Mouse (Mus musculus): ENCODE data around the gene Coro1a. TPM values are rescaled to one million over a fixed set of nuclear protein-coding genes. Genes with fewer than 3 reads are reported as not detected.

Coro1a gene
- 136 and 144 TPM in 2 replicates for polyA plus RNA-seq (2012; rRNA removed)

GRCm38 (mm10) chr7:126707442-126708174, at the start of gene Coro1a:
Gene Coro1a (minus strand): TSS chr7:126707787.

GRCm38 (mm10) chr7:126695631-126696207, 11.9 kb downstream of the Coro1a start, which contains the start of gene Slx1b:
Gene Slx1b (minus strand): TSS chr7:126695784.

GRCm38 (mm10) chr7:126695210-126695611, 12.4 kb downstream of the Coro1a start, which contains the start of gene Bola2:
Gene Bola2 (plus strand): TSS chr7:126695401.

GRCm38 (mm10) chr7:126676207-126676606, 31.4 kb downstream of the Coro1a start, which contains the start of gene Sult1a1:
Gene Sult1a1 (minus strand): TSS chr7:126676432.

Other genes with a start within 250 kb of the Coro1a start
- gene Atp2a1, start 244.7 kb downstream of the Coro1a start, polyA plus RNA-seq (2012; rRNA removed): 0.10 and 20.6 TPM in 2 replicates
- gene Sh2b1, start 232.4 kb downstream of the Coro1a start, polyA plus RNA-seq (2012; rRNA removed): 72.7 and 73.4 TPM in 2 replicates
- 107 and 112 TPM in 2 replicates for gene Tufm, start 220.4 kb downstream of the Coro1a start, polyA plus RNA-seq (2012; rRNA removed)
- 132 and 161 TPM in 2 replicates for gene Atxn2l, start 204.3 kb downstream of the Coro1a start, polyA plus RNA-seq (2012; rRNA removed)
- 114 and 117 TPM in 2 replicates for gene Eif3c, start 141.4 kb downstream of the Coro1a start, polyA plus RNA-seq (2012; rRNA removed)
- 0.27 and 0.32 TPM in 2 replicates for gene Apobr, start 122.8 kb downstream of the Coro1a start, polyA plus RNA-seq (2012; rRNA removed)
- gene Cln3, start 122.0 kb downstream of the Coro1a start, polyA plus RNA-seq (2012; rRNA removed): 51.0 and 53.4 TPM in 2 replicates
- not detected in 2 replicates for gene Il27, start 112.8 kb downstream of the Coro1a start, polyA plus RNA-seq (2012; rRNA removed)
- gene Nupr1, start 76.9 kb downstream of the Coro1a start, polyA plus RNA-seq (2012; rRNA removed): 10.0 and 10.4 TPM in 2 replicates
- gene Sgf29, start 58.5 kb downstream of the Coro1a start, polyA plus RNA-seq (2012; rRNA removed): 50.4 and 55.7 TPM in 2 replicates
- gene Sult1a1, start 31.4 kb downstream of the Coro1a start, polyA plus RNA-seq (2012; rRNA removed): 8.5 and 9.5 TPM in 2 replicates
- gene Bola2, start 12.4 kb downstream of the Coro1a start, polyA plus RNA-seq (2012; rRNA removed): 51.8 and 60.8 TPM in 2 replicates
- 41.3 and 45.8 TPM in 2 replicates for gene Slx1b, start 12.0 kb downstream of the Coro1a start, polyA plus RNA-seq (2012; rRNA removed)
- 247 and 263 TPM in 2 replicates for gene Mapk3, start 51.8 kb upstream of the Coro1a start, polyA plus RNA-seq (2012; rRNA removed)
- 7.9 TPM in 2 replicates for gene Gdpd3, start 58.5 kb upstream of the Coro1a start, polyA plus RNA-seq (2012; rRNA removed)
- gene Ypel3, start 69.2 kb upstream of the Coro1a start, polyA plus RNA-seq (2012; rRNA removed): 211 and 214 TPM in 2 replicates
- gene Tbx6, start 73.7 kb upstream of the Coro1a start, polyA plus RNA-seq (2012; rRNA removed): 1.3 TPM in 2 replicates
- 155 and 157 TPM in 2 replicates for gene Ppp4c, start 84.7 kb upstream of the Coro1a start, polyA plus RNA-seq (2012; rRNA removed)
- 147 and 196 TPM in 2 replicates for gene Fam57b, start 89.9 kb upstream of the Coro1a start, polyA plus RNA-seq (2012; rRNA removed)
- gene 4930451I11Rik, start 123.9 kb upstream of the Coro1a start, polyA plus RNA-seq (2012; rRNA removed): not detected in 2 replicates
- gene Doc2a, start 139.6 kb upstream of the Coro1a start, polyA plus RNA-seq (2012; rRNA removed): 41.2 and 42.6 TPM in 2 replicates
- 61.5 and 63.2 TPM in 2 replicates for gene Hirip3, start 154.2 kb upstream of the Coro1a start, polyA plus RNA-seq (2012; rRNA removed)
- 79.7 and 83.9 TPM in 2 replicates for gene Ino80e, start 154.6 kb upstream of the Coro1a start, polyA plus RNA-seq (2012; rRNA removed)
- gene Taok2, start 176.9 kb upstream of the Coro1a start, polyA plus RNA-seq (2012; rRNA removed): 99.8 and 102 TPM in 2 replicates
- 31.6 and 32.1 TPM in 2 replicates for gene Tmem219, start 215.1 kb upstream of the Coro1a start, polyA plus RNA-seq (2012; rRNA removed)
- gene Kctd13, start 221.1 kb upstream of the Coro1a start, polyA plus RNA-seq (2012; rRNA removed): 109 and 134 TPM in 2 replicates
- gene Asphd1, start 241.8 kb upstream of the Coro1a start, polyA plus RNA-seq (2012; rRNA removed): 29.9 TPM in 2 replicates
- 94.9 and 108 TPM in 2 replicates for gene Sez6l2, start 242.8 kb upstream of the Coro1a start, polyA plus RNA-seq (2012; rRNA removed)

Data from central nervous system, embryonic 18 days (tissue).